Mouse (Mus musculus) kidney, adult 18-20 months (tissue): Measurements from ENCODE around the gene Hivep2.

Source experiments
- DNase-seq: peaks from one replicate; pipeline ENCODE4 v3.0.0; 2021

Hivep2 gene

GRCm38 (mm10) chr10:14085241-14085659 is 119.4 kb downstream of the Hivep2 start:
- peak; percentile 16 for DNase-seq

DNA sequence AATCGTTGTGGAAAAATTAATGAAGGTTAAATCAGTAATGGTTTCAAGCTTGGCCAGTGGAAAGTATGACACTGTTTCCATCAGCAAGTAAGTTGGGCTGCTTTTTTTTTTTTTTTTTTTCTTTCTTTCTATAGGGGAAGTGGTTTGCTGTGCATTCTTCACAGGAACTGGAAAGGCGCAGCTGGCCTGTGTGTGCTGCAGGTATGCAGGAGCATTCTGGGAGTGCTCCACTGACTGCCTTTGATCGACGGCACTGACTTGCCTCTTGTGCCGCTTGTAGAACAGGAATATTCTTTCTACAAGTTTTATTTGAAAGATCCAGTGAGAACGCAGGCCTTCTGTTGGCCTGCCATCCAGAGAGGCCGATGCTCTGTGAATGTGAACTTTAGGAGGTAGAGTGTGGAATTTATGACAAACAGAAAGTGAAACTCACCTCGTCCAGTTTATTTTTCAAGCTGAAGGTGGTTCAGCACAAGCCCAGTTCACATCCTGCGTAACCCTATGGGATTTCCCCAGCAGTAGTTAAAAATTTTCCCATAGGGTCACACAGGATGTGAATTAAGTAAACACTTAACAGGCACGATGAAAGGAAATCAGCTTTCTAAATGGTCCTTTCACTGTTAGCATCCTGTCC is 120.1 kb downstream of the Hivep2 start:
- DNase-seq = peak; percentile 33

DNA sequence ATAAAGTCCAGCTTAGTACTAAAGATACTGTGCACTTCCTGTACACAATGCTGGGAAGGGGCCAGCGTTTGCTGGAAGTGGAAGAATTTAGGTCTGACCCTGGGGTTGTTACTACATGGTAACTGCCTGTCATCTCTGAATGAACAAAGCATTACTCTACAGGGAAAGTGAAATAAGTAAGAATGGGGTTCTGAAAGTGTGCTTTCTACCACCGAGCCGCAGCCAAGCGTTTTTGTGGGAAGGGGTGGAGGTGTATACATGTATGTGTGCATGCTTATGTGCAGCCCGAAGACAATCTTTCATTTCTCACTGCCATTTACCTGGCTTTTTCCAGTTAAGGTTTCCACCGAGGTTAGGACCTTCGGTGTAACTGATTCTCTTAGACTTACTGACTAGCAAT is 121.4 kb downstream of the Hivep2 start:
- DNase-seq = no peak

DNA sequence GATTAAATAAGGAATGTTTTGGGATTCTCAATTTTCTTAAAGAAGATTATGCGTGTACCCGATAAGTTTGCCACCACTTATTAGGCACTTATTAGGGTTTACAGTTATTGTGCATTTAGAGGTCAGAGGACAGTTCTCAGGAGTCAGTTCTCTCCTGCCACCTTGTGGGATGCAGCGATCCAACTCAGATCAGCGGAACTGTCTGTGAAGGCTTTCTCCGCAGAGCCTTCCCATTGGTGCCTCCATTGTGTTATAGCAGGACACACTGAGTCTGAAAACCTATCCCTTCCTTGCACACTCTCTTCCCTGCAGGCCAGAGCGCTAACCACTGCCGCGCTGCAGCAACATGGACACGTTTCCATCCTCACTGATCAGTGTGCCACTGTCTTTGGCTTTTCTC is 123.6 kb downstream of the Hivep2 start:
- DNase-seq = peak; percentile 20

GRCm38 (mm10) chr10:14094033-14094432 is 128.2 kb downstream of the Hivep2 start:
- no peak for DNase-seq

DNA sequence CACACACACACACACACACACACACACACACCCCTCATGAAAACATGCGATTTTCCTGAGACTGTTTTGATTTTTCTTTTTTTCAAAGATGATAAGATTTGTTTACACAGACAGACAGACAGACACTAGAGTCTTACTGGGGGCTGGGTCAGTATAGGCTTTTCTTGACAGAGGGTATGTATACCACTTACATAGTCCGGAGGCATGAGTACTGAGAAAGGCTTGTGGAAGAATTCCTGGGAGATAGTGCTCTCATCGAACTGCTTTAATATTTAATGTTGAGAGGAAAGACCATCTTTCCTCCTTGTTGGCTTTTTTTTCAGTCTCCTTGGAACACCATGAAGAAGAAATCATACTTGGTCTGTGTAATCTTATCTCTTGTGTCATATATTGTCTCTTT is 130.2 kb downstream of the Hivep2 start:
- no peak for DNase-seq

DNA sequence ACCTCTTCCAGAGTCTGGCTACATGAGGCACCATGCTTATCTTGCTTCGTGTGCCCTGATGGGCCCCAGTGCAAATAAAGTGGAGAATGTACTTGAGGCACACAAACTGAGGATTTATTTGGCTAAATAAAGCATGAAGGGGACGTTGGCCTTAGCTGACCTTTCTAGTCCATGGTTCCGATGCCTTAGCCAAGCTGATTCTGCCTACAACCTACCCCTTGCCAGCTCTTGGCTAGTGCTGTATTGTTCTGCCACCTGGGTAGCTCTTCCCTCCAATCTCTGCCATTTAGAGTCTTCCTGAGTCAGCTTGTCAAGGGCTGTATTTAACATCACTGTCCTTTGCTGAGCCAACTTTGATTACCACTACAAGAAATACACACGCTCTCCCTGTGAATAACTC is 133.3 kb downstream of the Hivep2 start:
- no peak for DNase-seq

DNA sequence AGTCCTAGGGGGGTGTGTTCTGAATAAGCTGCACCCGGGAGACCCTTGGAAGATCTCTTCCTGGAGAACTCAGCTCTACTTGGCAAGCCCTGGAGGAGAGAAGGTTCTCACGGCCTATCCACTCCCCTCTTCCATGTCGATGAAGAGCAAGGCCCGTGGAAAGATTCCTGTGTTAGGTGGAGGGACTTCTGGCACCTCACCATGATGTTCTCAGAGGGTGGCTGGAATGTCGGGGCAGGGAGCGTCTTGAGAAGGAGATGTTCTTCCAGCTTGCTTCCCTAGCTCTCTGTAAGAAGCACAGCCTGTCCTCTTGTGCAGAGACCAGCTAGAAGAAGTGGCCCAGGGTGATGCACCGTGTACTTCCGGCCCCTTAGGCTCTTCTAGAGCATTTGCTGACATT is 134.2 kb downstream of the Hivep2 start:
- no peak for DNase-seq

DNA sequence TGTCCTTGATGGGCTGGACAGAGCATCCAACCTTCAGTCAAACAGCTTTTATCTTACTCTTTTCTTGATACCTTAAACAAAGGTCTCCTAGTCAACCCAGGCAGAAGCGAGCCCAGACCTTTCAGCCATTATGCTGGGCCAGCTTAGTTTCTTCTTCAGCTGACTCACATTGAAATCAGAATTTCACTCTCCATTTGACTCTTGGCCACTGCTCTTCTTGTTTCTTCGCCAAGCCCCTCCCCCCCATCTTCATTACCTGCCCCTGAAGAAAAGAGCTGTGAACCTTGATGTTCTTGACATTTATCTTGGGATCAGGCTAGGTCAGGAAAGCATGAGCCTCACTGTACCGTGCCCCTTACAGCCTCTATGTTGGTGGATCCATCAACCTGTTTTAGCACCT is 135.0 kb downstream of the Hivep2 start:
- DNase-seq = no peak

DNA sequence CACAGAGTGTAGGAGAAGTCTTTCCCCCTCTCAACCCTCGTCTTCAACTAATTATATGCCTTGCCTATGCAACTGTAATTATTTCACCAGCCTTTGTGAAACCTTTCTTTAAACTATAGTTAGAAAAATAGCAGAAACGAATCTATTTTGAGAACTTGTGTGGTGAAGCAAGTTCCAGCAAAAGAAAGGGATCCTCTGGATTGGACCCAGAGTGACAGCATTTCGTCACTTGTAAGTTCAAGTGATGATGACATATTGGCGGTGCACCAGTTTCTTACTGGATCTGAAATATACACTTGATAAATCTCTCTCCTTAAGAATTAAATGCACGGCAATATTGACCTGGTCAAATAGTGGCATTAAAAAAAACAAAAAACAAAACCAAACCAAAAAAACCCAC is 136.1 kb downstream of the Hivep2 start:
- DNase-seq = no peak

DNA sequence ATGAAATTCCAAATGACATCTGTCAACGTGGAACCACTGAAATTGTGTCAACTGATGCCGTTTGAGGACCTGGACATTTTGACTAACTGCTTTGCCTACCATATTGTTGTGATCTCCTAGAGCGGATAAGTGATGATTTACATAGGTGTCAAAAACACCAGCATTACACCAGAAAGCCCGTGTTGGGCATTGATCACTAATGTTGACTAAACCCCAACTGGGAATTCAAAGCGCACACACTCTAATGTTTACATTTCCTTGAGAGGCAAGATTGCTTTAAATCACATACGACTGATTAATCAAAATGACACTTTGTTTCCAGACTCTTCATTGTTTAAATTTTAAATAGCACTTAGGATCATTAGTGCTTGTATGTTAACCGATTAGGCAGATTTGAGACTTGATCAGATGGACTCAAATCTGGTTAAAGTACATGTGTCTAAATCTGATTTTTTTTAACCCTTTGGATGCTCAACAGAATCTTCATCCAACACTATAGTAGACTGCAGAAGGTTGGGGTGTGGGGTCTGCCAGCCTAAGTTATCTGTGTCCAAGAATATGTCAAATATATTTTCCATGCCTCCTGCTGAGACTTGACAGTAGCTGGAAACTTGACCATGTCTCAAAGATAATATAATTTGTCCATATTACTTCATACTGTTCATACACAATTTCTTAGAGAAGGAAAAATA is 142.3 kb downstream of the Hivep2 start:
- DNase-seq = no peak

GRCm38 (mm10) chr10:14115846-14116245 is 150.0 kb downstream of the Hivep2 start:
- no peak for DNase-seq

DNA sequence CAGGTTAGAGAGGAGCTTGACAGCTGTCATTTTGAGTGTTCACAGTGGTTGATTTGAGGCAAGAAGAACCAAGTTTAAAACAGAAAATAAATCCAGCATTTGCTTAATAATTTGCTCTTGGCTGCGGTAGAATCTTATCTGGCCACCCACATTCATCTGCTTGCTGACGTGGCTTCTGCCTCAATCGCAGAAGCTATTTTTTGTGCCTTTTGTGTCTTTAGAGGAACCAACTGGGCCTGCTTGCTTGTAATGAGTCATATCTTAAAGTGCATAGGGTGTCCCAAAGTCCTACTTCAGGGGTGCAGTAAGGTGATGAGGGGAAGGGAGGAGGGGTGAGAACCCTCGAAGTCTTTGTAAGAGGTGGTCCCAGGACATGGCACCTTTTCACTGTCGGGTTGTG is 151.1 kb downstream of the Hivep2 start:
- no peak for DNase-seq

GRCm38 (mm10) chr10:14119201-14119600 is 153.3 kb downstream of the Hivep2 start:
- DNase-seq = no peak

GRCm38 (mm10) chr10:14120512-14120911 is 154.6 kb downstream of the Hivep2 start:
- no peak for DNase-seq

DNA sequence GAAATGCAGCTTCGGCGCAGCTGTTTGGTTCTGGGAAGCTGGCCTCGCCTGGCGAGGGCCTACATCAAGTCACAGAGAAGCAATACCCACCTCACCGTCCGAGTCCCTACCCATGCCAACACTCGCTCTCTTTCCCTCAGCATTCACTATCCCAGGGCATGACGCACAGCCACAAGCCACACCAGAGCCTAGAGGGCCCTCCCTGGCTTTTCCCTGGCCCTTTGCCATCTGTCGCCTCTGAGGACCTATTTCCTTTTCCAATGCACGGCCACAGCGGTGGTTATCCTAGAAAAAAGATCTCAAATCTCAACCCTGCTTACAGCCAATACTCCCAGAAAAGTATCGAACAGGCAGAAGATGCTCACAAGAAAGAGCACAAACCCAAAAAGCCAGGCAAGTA is 162.0 kb downstream of the Hivep2 start:
- DNase-seq = no peak

DNA sequence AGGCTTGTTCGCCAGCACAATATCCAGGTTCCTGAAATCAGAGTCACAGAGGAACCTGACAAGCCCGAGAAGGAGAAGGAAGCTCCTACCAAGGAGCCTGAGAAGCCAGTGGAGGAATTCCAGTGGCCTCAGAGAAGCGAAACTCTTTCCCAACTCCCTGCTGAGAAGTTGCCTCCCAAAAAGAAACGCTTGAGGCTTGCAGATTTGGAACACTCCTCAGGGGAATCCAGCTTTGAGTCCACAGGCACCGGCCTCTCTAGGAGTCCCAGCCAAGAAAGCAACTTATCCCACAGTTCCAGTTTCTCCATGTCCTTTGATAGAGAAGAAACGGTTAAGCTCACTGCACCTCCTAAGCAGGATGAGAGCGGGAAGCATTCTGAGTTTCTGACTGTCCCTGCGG is 164.4 kb downstream of the Hivep2 start:
- DNase-seq = no peak

DNA sequence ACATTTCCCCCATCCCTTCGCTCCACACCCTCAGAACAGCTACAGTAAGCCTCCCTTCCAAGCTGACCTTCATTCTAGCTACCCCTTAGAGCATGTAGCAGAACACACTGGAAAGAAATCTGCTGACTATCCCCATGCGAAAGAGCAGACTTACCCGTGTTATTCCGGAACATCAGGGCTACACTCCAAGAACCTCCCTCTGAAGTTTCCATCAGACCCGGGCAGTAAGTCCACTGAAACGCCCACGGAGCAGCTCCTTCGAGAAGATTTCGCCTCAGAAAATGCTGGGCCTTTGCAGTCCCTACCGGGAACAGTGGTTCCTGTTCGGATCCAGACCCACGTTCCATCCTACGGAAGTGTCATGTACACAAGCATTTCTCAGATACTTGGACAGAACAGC is 165.4 kb downstream of the Hivep2 start:
- no peak for DNase-seq

- DNase-seq = no peak
Observed at GRCm38 (mm10) chr10:14132061-14132460, 166.2 kb downstream of the Hivep2 start.

GRCm38 (mm10) chr10:14132937-14133336 is 167.1 kb downstream of the Hivep2 start:
- no peak for DNase-seq

- no peak for DNase-seq
Observed at GRCm38 (mm10) chr10:14138663-14139062, 172.8 kb downstream of the Hivep2 start.

DNA sequence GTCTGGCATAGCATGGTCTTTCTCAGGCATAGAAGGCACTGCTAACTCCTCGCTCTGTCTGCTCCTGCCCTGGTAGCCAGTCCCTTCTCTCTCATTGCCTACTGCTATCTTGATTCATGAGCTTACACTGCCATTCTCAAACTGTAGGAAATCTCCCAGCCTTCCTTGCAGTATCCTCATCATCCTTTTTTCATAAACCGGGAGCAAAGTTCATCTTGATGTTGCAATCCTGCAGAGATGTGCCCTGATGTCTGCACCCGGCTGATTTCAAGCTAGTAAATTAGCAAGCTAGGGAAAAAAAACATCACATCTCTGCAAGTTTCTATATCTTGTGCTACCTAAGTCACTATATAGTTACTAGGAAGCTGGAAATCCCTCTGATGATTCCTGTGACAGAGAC is 179.0 kb downstream of the Hivep2 start:
- DNase-seq = no peak

DNA sequence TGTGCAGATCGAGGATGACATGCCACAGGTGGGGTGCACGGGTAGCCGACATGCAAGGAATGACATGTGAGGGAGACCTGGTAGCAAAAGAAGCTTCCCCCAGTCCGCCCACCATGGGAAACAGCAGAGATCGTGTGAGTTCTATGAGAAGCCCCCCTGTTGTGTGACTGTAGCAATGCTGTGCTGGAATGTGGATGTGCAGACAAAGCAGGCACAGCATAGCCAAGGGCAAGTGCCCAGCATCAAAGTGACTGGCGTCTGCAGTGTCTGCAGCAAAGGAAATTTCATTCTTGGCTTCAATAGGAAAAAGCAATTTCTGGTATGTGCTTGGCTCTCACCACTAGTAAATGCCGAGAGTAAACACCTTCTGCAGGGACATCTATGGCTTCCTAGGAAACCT is 199.0 kb downstream of the Hivep2 start:
- DNase-seq = no peak

GRCm38 (mm10) chr10:14168197-14168844 is 202.4 kb downstream of the Hivep2 start:
- DNase-seq = peak; percentile 4
